In genomic region chr15:79029519-79030241, GRCm38 (mm10) we compare ENCODE assay signal across 8 mouse cellular contexts. TPM values are rescaled to one million over a fixed set of nuclear protein-coding genes. Genes with fewer than 3 reads are reported as not detected.
A peak's percentile ranks its signal among the peaks of the same experiment; 100 is the strongest.
DNase-seq lines count a peak whose midpoint lies in the region; ATAC-seq and TF ChIP-seq lines count a peak whose summit lies in the region.

No protein-coding gene starts in this region.

- no peaks in the 10 kb centered on the region for H3K36me3 ChIP-seq in heart, embryonic 10.5 days
- H3K36me3 ChIP-seq in E14TG2a.4 (ENCODE audit: insufficient read depth, low read length): peaks cover 11% of the 10 kb centered on the region
- H3K36me3 ChIP-seq in forebrain, embryonic 15.5 days: no peaks in the 10 kb centered on the region
- no peaks in the 10 kb centered on the region for H3K36me3 ChIP-seq in liver, embryonic 12.5 days

- WGBS in heart, embryonic 10.5 days: 16% methylated on average over 11 of the region's 11 CpGs
- 4% methylated on average over 11 of the region's 11 CpGs for WGBS in forebrain, embryonic 15.5 days
- 13% methylated on average over 11 of the region's 11 CpGs for WGBS in liver, embryonic 12.5 days (ENCODE audit: insufficient replicate concordance)

- no peak for TF ChIP-seq CTCF in E14TG2a.4 (conservative IDR thresholded peaks at IDR 0.05; ENCODE audit: low read length)

- peaks cover 48% of the 10 kb centered on the region for H3K4me1 ChIP-seq in heart, embryonic 10.5 days
- H3K4me1 ChIP-seq in E14TG2a.4 (replicated peaks; ENCODE audit: low read depth, low read length): peaks cover 57% of the 10 kb centered on the region
- peaks cover 54% of the 10 kb centered on the region for H3K4me1 ChIP-seq in forebrain, embryonic 15.5 days
- peaks cover 56% of the 10 kb centered on the region for H3K4me1 ChIP-seq in liver, embryonic 12.5 days

- peak overlapping the region; percentile 96 for H3K4me2 ChIP-seq in forebrain, embryonic 15.5 days (replicated peaks)
- peak overlapping the region; percentile 89 for H3K4me2 ChIP-seq in liver, embryonic 12.5 days

- peak overlapping the region; percentile 100 for H3K27ac ChIP-seq in heart, embryonic 10.5 days
- peak overlapping the region; percentile 94 for H3K27ac ChIP-seq in forebrain, embryonic 15.5 days (replicated peaks)
- 0 out of 2 replicates have a peak overlapping the region, but pooled peaks have one; percentile 23 for H3K27ac ChIP-seq in liver, embryonic 12.5 days

- no peak for DNase-seq in heart, embryonic 10.5 days (ENCODE audit: low spot score)
- no peak for DNase-seq in heart, adult 9 months (ENCODE audit: low spot score in 2 of 2)
- peak; percentile 45 for DNase-seq in yolk sac, embryonic 10.5 days (ENCODE audit: low spot score)
- DNase-seq in right cerebral cortex, postnatal 10 days (ENCODE audit: low spot score in 2 of 2): no peak
- no peak for DNase-seq in left cerebral cortex, adult 9 months (ENCODE audit: low spot score in 2 of 2)

- peaks cover 18% of the 10 kb centered on the region; the same call in 1 of the 2 replicates for H3K27me3 ChIP-seq in heart, embryonic 10.5 days (ENCODE audit: insufficient read depth, poor library complexity, severe bottlenecking)
- peaks cover 50% of the 10 kb centered on the region for H3K27me3 ChIP-seq in E14TG2a.4 (ENCODE audit: insufficient read depth, low read length)
- no peaks in the 10 kb centered on the region for H3K27me3 ChIP-seq in forebrain, embryonic 15.5 days
- H3K27me3 ChIP-seq in liver, embryonic 12.5 days (replicated peaks): peaks cover 93% of the 10 kb centered on the region

- ATAC-seq in forebrain, embryonic 15.5 days (replicated peaks): no peak
- ATAC-seq in liver, embryonic 12.5 days: no peak

- peak overlapping the region; percentile 83 for H3K4me3 ChIP-seq in heart, embryonic 10.5 days
- H3K4me3 ChIP-seq in E14TG2a.4 (replicated peaks; ENCODE audit: low read length): peak overlapping the region; percentile 93; the same call in 1 of the 2 replicates
- H3K4me3 ChIP-seq in forebrain, embryonic 15.5 days: peak overlapping the region; percentile 83
- peak overlapping the region; percentile 65 for H3K4me3 ChIP-seq in liver, embryonic 12.5 days

- no peaks in the 10 kb centered on the region for H3K9me3 ChIP-seq in heart, embryonic 10.5 days
- H3K9me3 ChIP-seq in E14TG2a.4 (ENCODE audit: low read length): no peaks in the 10 kb centered on the region
- no peaks in the 10 kb centered on the region for H3K9me3 ChIP-seq in forebrain, embryonic 15.5 days
- H3K9me3 ChIP-seq in liver, embryonic 12.5 days (replicated peaks): no peaks in the 10 kb centered on the region

- H3K9ac ChIP-seq in forebrain, embryonic 15.5 days (replicated peaks): peak overlapping the region; percentile 83
- peak overlapping the region; percentile 91 for H3K9ac ChIP-seq in liver, embryonic 12.5 days

RNA-seq across cellular contexts. Expression of gene H1f0, which starts 1.4 kb away (rescaled TPM):
- 195 and 250 TPM in 2 replicates for polyA plus RNA-seq in heart, embryonic 10.5 days (2016; fragmentation: Nextera tagmentation; extraction: Ambion mirVana)
- polyA plus RNA-seq in forebrain, embryonic 15.5 days (2015; fragmentation: Nextera tagmentation; extraction: Ambion mirVana): 470 and 489 TPM in 2 replicates
- polyA plus RNA-seq in liver, embryonic 12.5 days (2016; fragmentation: Nextera tagmentation; extraction: Ambion mirVana): 114 and 122 TPM in 2 replicates

RNA-seq across cellular contexts. Expression of gene Galr3, which starts 12.0 kb away (rescaled TPM):
- 0.26 TPM in 1 of 2 replicates, not detected in the other for polyA plus RNA-seq in heart, embryonic 10.5 days (2016; fragmentation: Nextera tagmentation; extraction: Ambion mirVana)
- not detected in 2 replicates for polyA plus RNA-seq in forebrain, embryonic 15.5 days (2015; fragmentation: Nextera tagmentation; extraction: Ambion mirVana)
- 0.41 and 0.55 TPM in 2 replicates for polyA plus RNA-seq in liver, embryonic 12.5 days (2016; fragmentation: Nextera tagmentation; extraction: Ambion mirVana)

RNA-seq across cellular contexts. Expression of gene Ankrd54, which starts 33.0 kb away (rescaled TPM):
- 34.8 and 48.7 TPM in 2 replicates for polyA plus RNA-seq in heart, embryonic 10.5 days (2016; fragmentation: Nextera tagmentation; extraction: Ambion mirVana)
- 61.6 and 65.5 TPM in 2 replicates for polyA plus RNA-seq in forebrain, embryonic 15.5 days (2015; fragmentation: Nextera tagmentation; extraction: Ambion mirVana)
- polyA plus RNA-seq in liver, embryonic 12.5 days (2016; fragmentation: Nextera tagmentation; extraction: Ambion mirVana): 58.9 and 61.4 TPM in 2 replicates

RNA-seq across cellular contexts. Expression of gene Eif3l, which starts 45.3 kb away (rescaled TPM):
- 201 and 226 TPM in 2 replicates for polyA plus RNA-seq in heart, embryonic 10.5 days (2016; fragmentation: Nextera tagmentation; extraction: Ambion mirVana)
- polyA plus RNA-seq in forebrain, embryonic 15.5 days (2015; fragmentation: Nextera tagmentation; extraction: Ambion mirVana): 192 and 195 TPM in 2 replicates
- polyA plus RNA-seq in liver, embryonic 12.5 days (2016; fragmentation: Nextera tagmentation; extraction: Ambion mirVana): 188 and 201 TPM in 2 replicates

Comparison
In these comparisons a context has a peak if more than half of its experiments do, and no peak if none do; other contexts are left out.
1. H3K27ac ChIP-seq: peak in every context shown above with its lines; median percentile 100 in heart, embryonic 10.5 days; 94 in forebrain, embryonic 15.5 days; 23 in liver, embryonic 12.5 days.